Mouse (Mus musculus) cortical plate, adult 2 months (tissue): ENCODE measurements around the gene Dmgdh.

ENCODE experiments used
- CTCF ChIP-seq: fragments of 200-500 bp; IDR thresholded peaks from 2 replicates; pipeline ENCODE4 v1.5.1; 2011; ENCODE audit warnings: mild to moderate bottlenecking, control low read depth, low read length; ENCODE audit not compliant: insufficient read depth; ENCODE audit errors: extremely low read depth
- POLR2A ChIP-seq: fragments of 200-500 bp; IDR thresholded peaks from 2 replicates; pipeline ENCODE4 v1.6.1; 2011; ENCODE audit warnings: mild to moderate bottlenecking, low read length, control low read depth; ENCODE audit not compliant: insufficient read depth; ENCODE audit errors: extremely low read depth

- TF ChIP-seq CTCF (no peak), POLR2A (no peak)
Observed at GRCm38 (mm10) chr13:93698866-93699265, 24.6 kb downstream of the Dmgdh start.
